Mouse (Mus musculus) ES-E14 (cell line): ENCODE measurements around the gene Gm13287.
"Not testable (repeated sequence)": the region's sequence is repeated elsewhere in the genome, so short reads cannot be mapped to it uniquely, and the experiment has no call there.

Experiments
- CHD2 ChIP-seq: IDR thresholded peaks from 2 replicates; pipeline ENCODE4 v1.6.1; 2014; ENCODE audit warnings: mild to moderate bottlenecking, low read depth, low read length, inconsistent platforms
- HCFC1 ChIP-seq: IDR thresholded peaks from 2 replicates; pipeline ENCODE4 v1.6.1; 2012; ENCODE audit warnings: low read length, inconsistent platforms, borderline replicate concordance; ENCODE audit not compliant: insufficient read depth

- TF ChIP-seq CHD2, HCFC1: not testable (repeated sequence)
Observed at GRCm38 (mm10) chr4:88763384-88764018, 39.6 kb upstream of the Gm13287 start.
